ENCODE assay signal across 16 mouse cellular contexts in the genomic region with DNA sequence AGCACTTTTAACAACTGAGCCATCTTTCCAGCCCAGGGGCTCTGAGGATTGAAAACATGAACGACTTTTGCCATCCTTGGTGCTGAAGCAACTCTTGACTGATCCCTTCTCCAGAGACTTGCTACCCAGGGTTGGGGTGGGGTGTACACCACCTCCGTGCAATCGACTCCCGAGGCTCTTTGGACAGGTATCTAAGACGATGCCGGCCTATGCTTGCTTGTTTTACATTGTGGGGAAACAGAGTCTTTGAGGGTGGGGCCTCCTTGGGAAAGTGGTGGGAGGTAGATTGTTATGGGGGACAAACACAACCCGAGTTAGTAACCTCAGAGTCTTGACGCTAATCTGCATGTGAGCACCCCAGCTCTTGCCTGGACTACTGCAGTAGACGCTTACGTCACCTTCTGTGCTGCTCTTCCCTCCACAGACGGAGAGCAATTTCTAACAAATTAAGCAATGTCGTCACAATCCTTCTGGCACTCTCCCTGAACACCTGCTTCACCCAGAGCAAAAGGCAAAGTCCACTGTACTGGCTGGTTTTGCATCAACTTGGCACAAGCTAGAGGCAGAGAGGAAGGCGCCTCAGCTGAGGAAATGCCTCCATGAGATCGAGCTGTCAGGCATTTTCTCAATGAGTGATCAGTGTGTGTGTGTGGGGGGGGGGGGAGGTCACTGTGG. TPM values are rescaled to one million over a fixed set of nuclear protein-coding genes. Genes with fewer than 3 reads are reported as not detected.
DNase-seq lines count a peak whose midpoint lies in the region; ATAC-seq and TF ChIP-seq lines count a peak whose summit lies in the region.
"Had no signal": no experiment of that assay in that cellular context is flagged by ENCODE, and none has a peak within 500 bp of the region (broad histone marks: within the 10 kb centered on the region; RNA-seq: fewer than 3 reads in every experiment).

No protein-coding gene starts in this region.

- peaks cover 46% of the 10 kb centered on the region for H3K4me1 ChIP-seq in heart, postnatal 0 days (ENCODE audit: control insufficient read depth, insufficient read depth)
- H3K4me1 ChIP-seq in lung, postnatal 0 days (ENCODE audit: insufficient read depth, low read depth, low read length): no peaks in the 10 kb centered on the region; the same call in 1 of the 2 replicates
- H3K4me1 ChIP-seq: liver, embryonic 13.5 days had no signal

- TF ChIP-seq CTCF in heart, postnatal 0 days (IDR thresholded peaks at IDR 0.05; ENCODE audit: low read depth): no peak
- no peak for TF ChIP-seq CTCF in lung, postnatal 0 days (IDR thresholded peaks at IDR 0.05)

- WGBS in heart, postnatal 0 days: 70% methylated on average over 14 of the region's 14 CpGs
- whole genome bisulfite sequencing in lung, postnatal 0 days: 64% methylated on average over 14 of the region's 14 CpGs

- no peak for DNase-seq in heart, postnatal 0 days (ENCODE audit: low spot score)
- DNase-seq in heart, adult 9 months (ENCODE audit: low spot score in 2 of 2): no peak
- DNase-seq in lung, postnatal 0 days (ENCODE audit: low spot score): no peak
- no peak for DNase-seq in lung, postnatal 36 days
- DNase-seq in kidney, postnatal 25 days: peak; percentile 57 to 82
- no peak for DNase-seq in cerebellum, postnatal 36 days
- DNase-seq in heart, postnatal 25 days (ENCODE audit: low spot score): no peak
- DNase-seq: adrenal gland, postnatal 25 days; cerebellum, adult 2 months; gastrocnemius, adult 2 months; left cerebral cortex, postnatal 4 days; liver, embryonic 13.5 days; midbrain, embryonic 14.5 days; thymus, postnatal 36 days had no signal

- intact Hi-C loops in heart, postnatal 25 days (cut with DNase I): no loop called here

- no peaks in the 10 kb centered on the region for H3K9me3 ChIP-seq in heart, postnatal 0 days (replicated peaks; ENCODE audit: control insufficient read depth, low read length)
- no peaks in the 10 kb centered on the region for H3K9me3 ChIP-seq in lung, postnatal 0 days (ENCODE audit: low read length)
- H3K9me3 ChIP-seq: embryonic facial prominence, embryonic 12.5 days; liver, embryonic 13.5 days had no signal

- no peak for ATAC-seq in heart, postnatal 0 days (ENCODE audit: insufficient read depth, low read depth)
- ATAC-seq in lung, postnatal 0 days: peak; percentile 27; the same call in 1 of the 2 replicates
- ATAC-seq: forebrain, embryonic 16.5 days had no signal

- TF ChIP-seq EP300 in heart, postnatal 0 days (IDR thresholded peaks at IDR 0.05; ENCODE audit: low read depth): no peak
- no peak for TF ChIP-seq EP300 in lung, postnatal 0 days (IDR thresholded peaks at IDR 0.05)

- no peak overlapping the region for H3K4me2 ChIP-seq in heart, postnatal 0 days (ENCODE audit: low read depth, low read length)
- no peak overlapping the region for H3K4me2 ChIP-seq in lung, postnatal 0 days (replicated peaks; ENCODE audit: low read depth, low read length)
- H3K4me2 ChIP-seq: embryonic facial prominence, embryonic 12.5 days; liver, embryonic 13.5 days had no signal

- no peaks in the 10 kb centered on the region for H3K27me3 ChIP-seq in heart, postnatal 0 days (ENCODE audit: control insufficient read depth, insufficient read depth, low read length)
- no peaks in the 10 kb centered on the region for H3K27me3 ChIP-seq in lung, postnatal 0 days (replicated peaks; ENCODE audit: insufficient read depth, low read length)
- H3K27me3 ChIP-seq: embryonic facial prominence, embryonic 12.5 days; liver, embryonic 13.5 days had no signal

- H3K9ac ChIP-seq in heart, postnatal 0 days (replicated peaks; ENCODE audit: low read depth, low read length): no peak overlapping the region
- no peak overlapping the region for H3K9ac ChIP-seq in lung, postnatal 0 days (replicated peaks; ENCODE audit: low read depth)
- H3K9ac ChIP-seq: embryonic facial prominence, embryonic 12.5 days; liver, embryonic 13.5 days had no signal

- no peak overlapping the region for H3K4me3 ChIP-seq in heart, postnatal 0 days (ENCODE audit: low read depth, low read length)
- H3K4me3 ChIP-seq in lung, postnatal 0 days (ENCODE audit: low read depth, low read length): no peak overlapping the region
- H3K4me3 ChIP-seq: embryonic facial prominence, embryonic 12.5 days; gastrocnemius, adult 2 months; liver, embryonic 13.5 days had no signal

- H3K27ac ChIP-seq in heart, postnatal 0 days (ENCODE audit: low read depth): peak overlapping the region; percentile 73; the same call in 1 of the 2 replicates
- H3K27ac ChIP-seq in lung, postnatal 0 days (ENCODE audit: low read length): no peak overlapping the region
- H3K27ac ChIP-seq: embryonic facial prominence, embryonic 12.5 days; gastrocnemius, adult 2 months; liver, embryonic 13.5 days had no signal

- peaks cover 10% of the 10 kb centered on the region; the same call in 1 of the 2 replicates for H3K36me3 ChIP-seq in heart, postnatal 0 days (replicated peaks; ENCODE audit: control insufficient read depth, insufficient read depth, low read length)
- H3K36me3 ChIP-seq in lung, postnatal 0 days (ENCODE audit: insufficient read depth, low read length): no peaks in the 10 kb centered on the region
- H3K36me3 ChIP-seq: liver, embryonic 13.5 days had no signal

RNA-seq across cellular contexts. Expression of a gene that starts 33.6 kb away (rescaled TPM):
- 86.5 and 94.0 TPM in 2 replicates for total RNA-seq in heart, postnatal 0 days (2014; rRNA removed; ENCODE audit: low replicate concordance)
- 51.9 and 54.8 TPM in 2 replicates for polyA plus RNA-seq in heart, postnatal 0 days (2015; fragmentation: Nextera tagmentation; extraction: Ambion mirVana)
- polyA plus RNA-seq in lung, postnatal 0 days (2015; fragmentation: Nextera tagmentation; extraction: Ambion mirVana): 10.8 and 13.6 TPM in 2 replicates
- 10 to 100 TPM; 48.7 to 54.3 TPM for total RNA-seq in heart, postnatal 25 days (2021)

Comparison
In these comparisons a context has a peak if more than half of its experiments do, and no peak if none do; other contexts are left out.
1. DNase-seq: peak in kidney, postnatal 25 days (2 of 2); none in heart, postnatal 0 days (single experiment), heart, adult 9 months (0 of 2), lung, postnatal 0 days (single experiment), lung, postnatal 36 days (single experiment), cerebellum, postnatal 36 days (0 of 2) and heart, postnatal 25 days (single experiment).